Mouse (Mus musculus) embryonic fibroblast, embryonic 13.5 days (primary cell): Measurements from ENCODE around the gene Nfatc4.

Source experiments
- CTCF ChIP-seq: IDR thresholded peaks from 2 replicates; pipeline ENCODE4 v1.5.1; 2011; ENCODE audit warnings: mild to moderate bottlenecking, control low read depth, low read length, moderate library complexity, borderline replicate concordance; ENCODE audit not compliant: insufficient read depth
- POLR2A ChIP-seq: IDR thresholded peaks from 2 replicates; pipeline ENCODE4 v1.6.1; 2011; ENCODE audit warnings: low read depth, mild to moderate bottlenecking, control low read depth, low read length, moderate library complexity

- TF ChIP-seq CTCF, result no peak
- TF ChIP-seq POLR2A, result no peak
Observed at GRCm38 (mm10) chr14:55842794-55843193, 19.9 kb downstream of the Nfatc4 start.
